Mouse (Mus musculus) intestine, embryonic 16.5 days (tissue): ENCODE measurements at regions not wholly inside any gene's neighbourhood (a gene's known extent, or its start where the extent isn't known, plus 50 kb on each side); places are given as distances from the start of the nearest gene placed in this dataset.

Experiments used
- ATAC-seq: fragments of 200-750 bp; cut with Nextera tagmentation; 2 replicates; pipeline ENCODE4 v1.8.0; 2017; ENCODE audit warnings: moderate TSS enrichment, moderate library complexity
- H3K27ac ChIP-seq: fragments of 300-500 bp; sonication (generic); 2 replicates; pipeline ENCODE4 v1.5.1; 2014; ENCODE audit warnings: mild to moderate bottlenecking, low read length
- H3K27me3 ChIP-seq: fragments of 300-500 bp; sonication (generic); replicated peaks from 2 replicates; pipeline ENCODE4 v1.6.1; 2014; ENCODE audit warnings: low read length, control low read depth, mixed read lengths; ENCODE audit not compliant: control insufficient read depth, insufficient read depth
- H3K36me3 ChIP-seq: fragments of 300-500 bp; sonication (generic); 2 replicates; pipeline ENCODE4 v1.6.1; 2014; ENCODE audit warnings: low read length, control low read depth; ENCODE audit not compliant: control insufficient read depth, insufficient read depth
- H3K4me1 ChIP-seq: fragments of 300-500 bp; sonication (generic); 2 replicates; pipeline ENCODE4 v1.6.1; 2014; ENCODE audit warnings: low read length, control low read depth, mixed read lengths; ENCODE audit not compliant: control insufficient read depth, insufficient read depth
- H3K4me2 ChIP-seq: fragments of 300-500 bp; sonication (generic); 2 replicates; pipeline ENCODE4 v1.6.1; 2014; ENCODE audit warnings: low read depth, low read length, control low read depth
- H3K4me3 ChIP-seq: fragments of 300-500 bp; sonication (generic); 2 replicates; pipeline ENCODE4 v1.5.1; 2014; ENCODE audit warnings: mild to moderate bottlenecking, low read length
- H3K9ac ChIP-seq: fragments of 300-500 bp; sonication (generic); 2 replicates; pipeline ENCODE4 v1.6.1; 2014; ENCODE audit warnings: low read depth, low read length
- H3K9me3 ChIP-seq: fragments of 300-500 bp; sonication (generic); 2 replicates; pipeline ENCODE4 v1.6.1; 2016; ENCODE audit warnings: low read length, control low read depth; ENCODE audit not compliant: control insufficient read depth
- WGBS: fragments of 180-500 bp; shearing (Covaris S2); extraction: QIAGEN DNeasy Blood & Tissue Kit; methylation state at CpG from one replicate; pipeline ENCODE4 v1.1.7; 2014; 5-methylcytosine and 5-hydroxymethylcytosine counted together

- ATAC-seq, result no peak
- no peak overlapping the region for H3K27ac ChIP-seq
- no peak overlapping the region for H3K4me3 ChIP-seq
- no peaks in the 10 kb centered on the region for H3K36me3 ChIP-seq
- no peaks in the 10 kb centered on the region for H3K9me3 ChIP-seq
- H3K27me3 ChIP-seq, result no peaks in the 10 kb centered on the region
- H3K4me1 ChIP-seq, result no peaks in the 10 kb centered on the region
- no peak overlapping the region for H3K9ac ChIP-seq
- no peak overlapping the region for H3K4me2 ChIP-seq
Observed at GRCm38 (mm10) chr15:69632306-69632705, 3131.6 kb upstream of the Lrrc6 start.

GRCm38 (mm10) chr15:69617998-69618397 is 3117.3 kb upstream of the Lrrc6 start:
- H3K27ac ChIP-seq, result no peak overlapping the region
- H3K4me1 ChIP-seq, result no peaks in the 10 kb centered on the region
- H3K36me3 ChIP-seq, result no peaks in the 10 kb centered on the region
- ATAC-seq, result no peak
- no peak overlapping the region for H3K9ac ChIP-seq
- no peak overlapping the region for H3K4me2 ChIP-seq
- no peaks in the 10 kb centered on the region for H3K9me3 ChIP-seq
- no peak overlapping the region for H3K4me3 ChIP-seq
- 87% methylated on average over 2 of the region's 2 CpGs for WGBS
- H3K27me3 ChIP-seq, result no peaks in the 10 kb centered on the region

GRCm38 (mm10) chr15:69614048-69614447 is 3113.3 kb upstream of the Lrrc6 start:
- WGBS, result 61% methylated on average over 3 of the region's 3 CpGs
- ATAC-seq, result no peak
- Histone ChIP-seq H3K36me3 (no peaks in the 10 kb centered on the region), H3K9ac (no peak overlapping the region), H3K27me3 (no peaks in the 10 kb centered on the region), H3K27ac (no peak overlapping the region), H3K4me1 (no peaks in the 10 kb centered on the region), H3K4me2 (no peak overlapping the region), H3K9me3 (no peaks in the 10 kb centered on the region), H3K4me3 (no peak overlapping the region)

- H3K27ac ChIP-seq, result no peak overlapping the region
- H3K4me2 ChIP-seq, result no peak overlapping the region
- no peaks in the 10 kb centered on the region for H3K9me3 ChIP-seq
- no peaks in the 10 kb centered on the region for H3K36me3 ChIP-seq
- no peak overlapping the region for H3K9ac ChIP-seq
- H3K4me1 ChIP-seq, result no peaks in the 10 kb centered on the region
- no peak overlapping the region for H3K4me3 ChIP-seq
- ATAC-seq, result no peak
- no peaks in the 10 kb centered on the region for H3K27me3 ChIP-seq
- 35% methylated on average over 4 of the region's 4 CpGs for WGBS
Observed at GRCm38 (mm10) chr15:69591219-69592006, 3090.7 kb upstream of the Lrrc6 start.

- Histone ChIP-seq H3K36me3 (no peaks in the 10 kb centered on the region), H3K9ac (no peak overlapping the region), H3K9me3 (no peaks in the 10 kb centered on the region), H3K27ac (no peak overlapping the region), H3K27me3 (no peaks in the 10 kb centered on the region), H3K4me3 (no peak overlapping the region), H3K4me2 (no peak overlapping the region), H3K4me1 (no peaks in the 10 kb centered on the region)
- no peak for ATAC-seq
- 68% methylated on average over 5 of the region's 5 CpGs for WGBS
Observed at GRCm38 (mm10) chr15:69588084-69588483, 3087.4 kb upstream of the Lrrc6 start.

GRCm38 (mm10) chr15:69576742-69577141 is 3076.0 kb upstream of the Lrrc6 start:
- no peaks in the 10 kb centered on the region for H3K27me3 ChIP-seq
- no peaks in the 10 kb centered on the region for H3K9me3 ChIP-seq
- H3K4me3 ChIP-seq, result no peak overlapping the region
- no peaks in the 10 kb centered on the region for H3K36me3 ChIP-seq
- 32% methylated on average over 2 of the region's 2 CpGs for WGBS
- ATAC-seq, result peak; percentile 85
- H3K4me1 ChIP-seq, result no peaks in the 10 kb centered on the region
- no peak overlapping the region for H3K4me2 ChIP-seq
- H3K27ac ChIP-seq, result no peak overlapping the region
- H3K9ac ChIP-seq, result no peak overlapping the region

- ATAC-seq, result peak; percentile 66
- Histone ChIP-seq H3K27ac (no peak overlapping the region), H3K4me3 (no peak overlapping the region), H3K9me3 (no peaks in the 10 kb centered on the region), H3K27me3 (no peaks in the 10 kb centered on the region), H3K4me2 (no peak overlapping the region), H3K9ac (no peak overlapping the region), H3K4me1 (no peaks in the 10 kb centered on the region), H3K36me3 (no peaks in the 10 kb centered on the region)
- WGBS, result 38% methylated on average over 4 of the region's 4 CpGs
Observed at GRCm38 (mm10) chr15:69575611-69576153, 3075.0 kb upstream of the Lrrc6 start.

GRCm38 (mm10) chr15:69554171-69554570 is 3053.5 kb upstream of the Lrrc6 start:
- no peaks in the 10 kb centered on the region for H3K36me3 ChIP-seq
- no peaks in the 10 kb centered on the region for H3K9me3 ChIP-seq
- no peaks in the 10 kb centered on the region for H3K27me3 ChIP-seq
- H3K9ac ChIP-seq, result no peak overlapping the region
- WGBS, result 76% methylated on average over 3 of the region's 3 CpGs
- no peaks in the 10 kb centered on the region for H3K4me1 ChIP-seq
- no peak overlapping the region for H3K4me2 ChIP-seq
- no peak overlapping the region for H3K4me3 ChIP-seq
- H3K27ac ChIP-seq, result no peak overlapping the region
- no peak for ATAC-seq

GRCm38 (mm10) chr15:69552062-69552628 is 3051.4 kb upstream of the Lrrc6 start:
- 86% methylated on average over 5 of the region's 5 CpGs for WGBS
- no peak overlapping the region for H3K4me2 ChIP-seq
- H3K4me3 ChIP-seq, result no peak overlapping the region
- no peaks in the 10 kb centered on the region for H3K27me3 ChIP-seq
- H3K9me3 ChIP-seq, result no peaks in the 10 kb centered on the region
- ATAC-seq, result no peak
- no peak overlapping the region for H3K27ac ChIP-seq
- H3K4me1 ChIP-seq, result no peaks in the 10 kb centered on the region
- H3K36me3 ChIP-seq, result no peaks in the 10 kb centered on the region
- no peak overlapping the region for H3K9ac ChIP-seq
